ENCODE assay signal across 8 mouse cellular contexts in the genomic region with DNA sequence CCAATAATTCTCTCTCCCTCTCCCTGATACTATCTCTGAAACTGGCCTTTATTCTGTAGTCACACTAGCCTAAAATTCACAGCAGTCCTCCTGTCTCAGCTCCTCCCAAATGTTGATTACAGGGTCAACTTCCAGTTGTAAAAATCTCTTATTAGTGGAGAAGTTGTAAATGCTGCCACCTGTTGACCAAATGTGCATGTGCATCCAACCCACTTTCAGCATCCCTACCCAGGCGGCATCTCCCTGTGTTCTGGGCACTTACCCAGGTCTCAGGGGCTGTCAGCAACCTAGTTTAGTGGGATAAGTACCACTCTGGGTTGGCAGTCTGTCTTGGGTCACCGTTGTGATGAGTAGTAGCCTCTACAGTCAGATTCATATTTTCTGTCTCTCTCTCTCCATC. TPM values are rescaled to one million over a fixed set of nuclear protein-coding genes. Genes with fewer than 3 reads are reported as not detected.
A peak's percentile ranks its signal among the peaks of the same experiment; 100 is the strongest.
DNase-seq lines count a peak whose midpoint lies in the region; ATAC-seq and TF ChIP-seq lines count a peak whose summit lies in the region.

No protein-coding gene starts in this region.

- H3K27me3 ChIP-seq in forebrain, embryonic 13.5 days: no peaks in the 10 kb centered on the region
- H3K27me3 ChIP-seq in forebrain, embryonic 12.5 days: no peaks in the 10 kb centered on the region
- H3K27me3 ChIP-seq in ES-Bruce4 (ENCODE audit: control insufficient read depth, insufficient read depth, low read length, poor library complexity, severe bottlenecking): no peaks in the 10 kb centered on the region
- H3K27me3 ChIP-seq in kidney, postnatal 0 days (ENCODE audit: insufficient read depth, low read length): no peaks in the 10 kb centered on the region
- H3K27me3 ChIP-seq in liver, embryonic 11.5 days (replicated peaks; ENCODE audit: control insufficient read depth, insufficient read depth, low read length): no peaks in the 10 kb centered on the region

- DNase-seq in cerebellum, adult 11-12 months: peak; percentile 81
- DNase-seq in forelimb bud, embryonic 11.5 days (ENCODE audit: low read depth, low spot score): peak; percentile 57
- DNase-seq in kidney, postnatal 0 days (ENCODE audit: low spot score): peak; percentile 68
- no peak for DNase-seq in liver, embryonic 11.5 days (ENCODE audit: low spot score)
- peak; percentile 53 to 70 for DNase-seq in right cerebral cortex, postnatal 10 days (ENCODE audit: low spot score in 2 of 2)

- no peaks in the 10 kb centered on the region; the same call in 1 of the 2 replicates for H3K36me3 ChIP-seq in forebrain, embryonic 13.5 days (ENCODE audit: poor library complexity, severe bottlenecking)
- no peaks in the 10 kb centered on the region for H3K36me3 ChIP-seq in forebrain, embryonic 12.5 days (replicated peaks)
- H3K36me3 ChIP-seq in ES-Bruce4 (ENCODE audit: control insufficient read depth, insufficient read depth, low read length, poor library complexity, severe bottlenecking): peaks cover 13% of the 10 kb centered on the region
- no peaks in the 10 kb centered on the region for H3K36me3 ChIP-seq in kidney, postnatal 0 days (ENCODE audit: insufficient read depth, low read length)
- H3K36me3 ChIP-seq in liver, embryonic 11.5 days (ENCODE audit: control insufficient read depth, insufficient read depth, low read length): no peaks in the 10 kb centered on the region

- no peaks in the 10 kb centered on the region for H3K9me3 ChIP-seq in forebrain, embryonic 13.5 days (replicated peaks)
- H3K9me3 ChIP-seq in forebrain, embryonic 12.5 days: no peaks in the 10 kb centered on the region
- H3K9me3 ChIP-seq in ES-Bruce4 (replicated peaks; ENCODE audit: control insufficient read depth, insufficient read depth, low read length, poor library complexity, severe bottlenecking): no peaks in the 10 kb centered on the region
- H3K9me3 ChIP-seq in kidney, postnatal 0 days (replicated peaks; ENCODE audit: low read length): no peaks in the 10 kb centered on the region
- no peaks in the 10 kb centered on the region for H3K9me3 ChIP-seq in liver, embryonic 11.5 days (ENCODE audit: control insufficient read depth, low read length)

- peak; percentile 51 for TF ChIP-seq CTCF in ES-Bruce4 (IDR thresholded peaks at IDR 0.05; ENCODE audit: low read depth, low read length)
- peak; percentile 76 for TF ChIP-seq CTCF in kidney, postnatal 0 days (IDR thresholded peaks at IDR 0.05; ENCODE audit: low read depth)

- no peaks in the 10 kb centered on the region for H3K4me1 ChIP-seq in forebrain, embryonic 13.5 days
- no peaks in the 10 kb centered on the region for H3K4me1 ChIP-seq in forebrain, embryonic 12.5 days
- no peaks in the 10 kb centered on the region for H3K4me1 ChIP-seq in ES-Bruce4 (ENCODE audit: control insufficient read depth, insufficient read depth, low read length)
- no peaks in the 10 kb centered on the region for H3K4me1 ChIP-seq in kidney, postnatal 0 days (replicated peaks; ENCODE audit: insufficient read depth, low read length)
- no peaks in the 10 kb centered on the region for H3K4me1 ChIP-seq in liver, embryonic 11.5 days (replicated peaks; ENCODE audit: control insufficient read depth, insufficient read depth, low read length)

- TF ChIP-seq POLR2A in ES-Bruce4 (IDR thresholded peaks at IDR 0.05; ENCODE audit: insufficient read depth, low read length): no peak

- 49% methylated on average over 2 of the region's 2 CpGs for WGBS in forebrain, embryonic 13.5 days
- WGBS in forebrain, embryonic 12.5 days: 62% methylated on average over 2 of the region's 2 CpGs
- WGBS in kidney, postnatal 0 days: 41% methylated on average over 2 of the region's 2 CpGs
- 30% methylated on average over 2 of the region's 2 CpGs for WGBS in liver, embryonic 11.5 days

- H3K9ac ChIP-seq in forebrain, embryonic 13.5 days: no peak overlapping the region
- no peak overlapping the region for H3K9ac ChIP-seq in forebrain, embryonic 12.5 days
- H3K9ac ChIP-seq in ES-Bruce4 (ENCODE audit: low read depth, poor library complexity, severe bottlenecking): no peak overlapping the region
- no peak overlapping the region for H3K9ac ChIP-seq in kidney, postnatal 0 days (ENCODE audit: low read depth, low read length)
- no peak overlapping the region for H3K9ac ChIP-seq in liver, embryonic 11.5 days (ENCODE audit: low read depth, low read length)

- ATAC-seq in forebrain, embryonic 13.5 days: peak; percentile 61
- ATAC-seq in forebrain, embryonic 12.5 days (ENCODE audit: low FRiP score): no peak
- no peak for ATAC-seq in kidney, postnatal 0 days (replicated peaks; ENCODE audit: low FRiP score, low read depth)
- ATAC-seq in liver, embryonic 11.5 days (replicated peaks; ENCODE audit: low FRiP score): 0 out of 2 replicates have a peak, but pooled peaks have one; percentile 27

- H3K4me2 ChIP-seq in forebrain, embryonic 13.5 days: no peak overlapping the region
- H3K4me2 ChIP-seq in forebrain, embryonic 12.5 days: no peak overlapping the region
- H3K4me2 ChIP-seq in kidney, postnatal 0 days (ENCODE audit: low read length): no peak overlapping the region
- H3K4me2 ChIP-seq in liver, embryonic 11.5 days: no peak overlapping the region

- no peak overlapping the region for H3K4me3 ChIP-seq in forebrain, embryonic 13.5 days
- no peak overlapping the region for H3K4me3 ChIP-seq in forebrain, embryonic 12.5 days (replicated peaks)
- no peak overlapping the region for H3K4me3 ChIP-seq in ES-Bruce4 (ENCODE audit: low read depth, low read length)
- H3K4me3 ChIP-seq in kidney, postnatal 0 days (replicated peaks; ENCODE audit: low read depth, low read length): no peak overlapping the region
- no peak overlapping the region for H3K4me3 ChIP-seq in liver, embryonic 11.5 days (ENCODE audit: low read depth, low read length)

- no peak for TF ChIP-seq EP300 in ES-Bruce4 (IDR thresholded peaks at IDR 0.05; ENCODE audit: insufficient read depth, low read depth, low read length)

- H3K27ac ChIP-seq in forebrain, embryonic 13.5 days: no peak overlapping the region
- H3K27ac ChIP-seq in forebrain, embryonic 12.5 days: no peak overlapping the region
- no peak overlapping the region for H3K27ac ChIP-seq in ES-Bruce4 (ENCODE audit: insufficient read depth, low read length)
- H3K27ac ChIP-seq in kidney, postnatal 0 days: no peak overlapping the region
- H3K27ac ChIP-seq in liver, embryonic 11.5 days (ENCODE audit: low read depth, low read length): no peak overlapping the region

RNA-seq across cellular contexts. Expression of a gene that starts 38.1 kb away (rescaled TPM):
- 10.8 and 13.2 TPM in 2 replicates for polyA plus RNA-seq in forebrain, embryonic 13.5 days (2015; fragmentation: Nextera tagmentation; extraction: Ambion mirVana)
- polyA plus RNA-seq in forebrain, embryonic 12.5 days (2016; fragmentation: Nextera tagmentation; extraction: Ambion mirVana): 8.7 and 11.0 TPM in 2 replicates
- 11.3 and 15.5 TPM in 2 replicates for polyA plus RNA-seq in ES-Bruce4 (2011; ENCODE audit: insufficient read depth, insufficient read length, low read depth, missing spikeins)
- polyA plus RNA-seq in kidney, postnatal 0 days (2015; fragmentation: Nextera tagmentation; extraction: Ambion mirVana): 2.8 and 3.3 TPM in 2 replicates
- 0.14 and 0.22 TPM in 2 replicates for polyA plus RNA-seq in liver, embryonic 11.5 days (2014; fragmentation: Nextera tagmentation; extraction: Ambion mirVana)

RNA-seq across cellular contexts. Expression of a gene that starts 39.3 kb away (rescaled TPM):
- 9.7 and 10.2 TPM in 2 replicates for polyA plus RNA-seq in forebrain, embryonic 13.5 days (2015; fragmentation: Nextera tagmentation; extraction: Ambion mirVana)
- polyA plus RNA-seq in forebrain, embryonic 12.5 days (2016; fragmentation: Nextera tagmentation; extraction: Ambion mirVana): 17.8 and 20.5 TPM in 2 replicates
- polyA plus RNA-seq in ES-Bruce4 (2011; ENCODE audit: insufficient read depth, insufficient read length, low read depth, missing spikeins): 61.4 and 62.7 TPM in 2 replicates
- 17.1 and 20.8 TPM in 2 replicates for polyA plus RNA-seq in kidney, postnatal 0 days (2015; fragmentation: Nextera tagmentation; extraction: Ambion mirVana)
- polyA plus RNA-seq in liver, embryonic 11.5 days (2014; fragmentation: Nextera tagmentation; extraction: Ambion mirVana): 14.8 and 17.0 TPM in 2 replicates

Comparison
In these comparisons a context has a peak if more than half of its experiments do, and no peak if none do; other contexts are left out.
1. ATAC-seq: peak in forebrain, embryonic 13.5 days (single experiment) and liver, embryonic 11.5 days (single experiment); none in forebrain, embryonic 12.5 days (single experiment) and kidney, postnatal 0 days (single experiment).